Mouse (Mus musculus): ENCODE data around the gene Lpxn. TPM values are rescaled to one million over a fixed set of nuclear protein-coding genes. Genes with fewer than 3 reads are reported as not detected.

The Lpxn gene
- polyA plus RNA-seq, 1 experiment = 4.8 TPM

GRCm38 (mm10) chr19:12856983-12857382 lies 61.0 kb downstream of the Lpxn start, which contains the start of gene Olfr1444:
Olfr1444 (plus strand) TSS chr19:12857283.
- H3K27me3 ChIP-seq (ENCODE audit: control insufficient read depth, insufficient read depth, low read length) = no peaks in the 10 kb centered on the region
- no peaks in the 10 kb centered on the region for H3K36me3 ChIP-seq (ENCODE audit: control insufficient read depth, insufficient read depth, low read length)
- 58% methylated on average over 1 of the region's 1 CpGs for WGBS
- H3K4me1 ChIP-seq (ENCODE audit: control insufficient read depth, insufficient read depth, insufficient read length, low read length) = no peaks in the 10 kb centered on the region
- no peak within 1 kb of the TSS for H3K27ac ChIP-seq (ENCODE audit: insufficient read depth, low read depth, low read length)
- H3K4me3 ChIP-seq (ENCODE audit: low read depth, low read length) = no peak within 1 kb of the TSS
- TF ChIP-seq CTCF (IDR thresholded peaks at IDR 0.05; ENCODE audit: extremely low read depth, insufficient read length, insufficient replicate concordance, low read depth, low read length) (no peak), POLR2A (IDR thresholded peaks at IDR 0.05; ENCODE audit: low read depth, low read length) (no peak)

Other genes starting within 250 kb of the Lpxn start
- 0.10 TPM in 1 of 2 replicates, not detected in the other for gene Gm4952, start 196.2 kb upstream of the Lpxn start, polyA plus RNA-seq (2012; rRNA removed)
- not detected in 2 replicates for gene Glyat, start 162.9 kb upstream of the Lpxn start, polyA plus RNA-seq (2012; rRNA removed)
- gene Olfr1442, start 125.8 kb upstream of the Lpxn start, polyA plus RNA-seq (2012; rRNA removed) = not detected in 2 replicates
- not detected in 2 replicates for gene Olfr1443, start 118.1 kb upstream of the Lpxn start, polyA plus RNA-seq (2012; rRNA removed)
- not detected in 2 replicates for gene Keg1, start 100.4 kb upstream of the Lpxn start, polyA plus RNA-seq (2012; rRNA removed)
- gene Cntf, start 30.6 kb upstream of the Lpxn start, polyA plus RNA-seq (2012; rRNA removed) = 0.23 TPM in 1 of 2 replicates, not detected in the other
- gene Zfp91, start 67 bp upstream of the Lpxn start, polyA plus RNA-seq (2012; rRNA removed) = 3.3 and 8.0 TPM in 2 replicates
- gene Gm5244, start 50.5 kb downstream of the Lpxn start, polyA plus RNA-seq (2012; rRNA removed) = not detected in 2 replicates
- not detected in 2 replicates for gene Olfr1444, start 61.1 kb downstream of the Lpxn start, polyA plus RNA-seq (2012; rRNA removed)
- not detected in 2 replicates for gene Olfr1445, start 87.7 kb downstream of the Lpxn start, polyA plus RNA-seq (2012; rRNA removed)
- gene Olfr1446, start 97.3 kb downstream of the Lpxn start, polyA plus RNA-seq (2012; rRNA removed) = not detected in 2 replicates
- not detected in 2 replicates for gene Olfr1447, start 107.5 kb downstream of the Lpxn start, polyA plus RNA-seq (2012; rRNA removed)
- not detected in 2 replicates for gene Olfr1448, start 128.2 kb downstream of the Lpxn start, polyA plus RNA-seq (2012; rRNA removed)
- not detected in 2 replicates for gene Olfr1449, start 134.6 kb downstream of the Lpxn start, polyA plus RNA-seq (2012; rRNA removed)
- gene Olfr1450, start 154.1 kb downstream of the Lpxn start, polyA plus RNA-seq (2012; rRNA removed) = not detected in 2 replicates
- not detected in 2 replicates for gene Olfr1451, start 198.8 kb downstream of the Lpxn start, polyA plus RNA-seq (2012; rRNA removed)
- gene Olfr1453, start 232.1 kb downstream of the Lpxn start, polyA plus RNA-seq (2012; rRNA removed) = not detected in 2 replicates

Data from small intestine, adult 2 months (tissue).